Mouse (Mus musculus): Measurements from ENCODE around the gene Gas7. TPM values are rescaled to one million over a fixed set of nuclear protein-coding genes. Genes with fewer than 3 reads are reported as not detected.

Gene Gas7
- polyA plus RNA-seq, 1 experiment from 2014 or later, result 24.4 TPM

GRCm38 (mm10) chr11:67489647-67490175 is 34.5 kb downstream of the Gas7 start:
- Histone ChIP-seq H3K9ac (no peak overlapping the region), H3K9me3 (replicated peaks) (no peaks in the 10 kb centered on the region), H3K27me3 (no peaks in the 10 kb centered on the region), H3K4me2 (replicated peaks) (no peak overlapping the region), H3K4me3 (replicated peaks) (no peak overlapping the region), H3K27ac (replicated peaks) (no peak overlapping the region), H3K36me3 (no peaks in the 10 kb centered on the region), H3K4me1 (peaks cover 11% of the 10 kb centered on the region)
- 73% methylated on average over 10 of the region's 10 CpGs for WGBS
- ATAC-seq (ENCODE audit: insufficient number of reproducible peaks, low FRiP score, low TSS enrichment, low read depth), result no peak

- Histone ChIP-seq H3K4me3 (replicated peaks) (no peak overlapping the region), H3K4me1 (peaks cover 9% of the 10 kb centered on the region; the same call in 1 of the 2 replicates), H3K36me3 (no peaks in the 10 kb centered on the region), H3K9ac (no peak overlapping the region), H3K4me2 (replicated peaks) (no peak overlapping the region), H3K27me3 (no peaks in the 10 kb centered on the region), H3K27ac (replicated peaks) (no peak overlapping the region), H3K9me3 (replicated peaks) (no peaks in the 10 kb centered on the region)
- ATAC-seq (ENCODE audit: insufficient number of reproducible peaks, low FRiP score, low TSS enrichment, low read depth), result no peak
- WGBS, result 52% methylated on average over 1 of the region's 1 CpGs
These were observed 41.6 kb downstream of the Gas7 start for GRCm38 (mm10) chr11:67496796-67497195.

- no peak overlapping the region for H3K4me2 ChIP-seq (replicated peaks)
- H3K36me3 ChIP-seq, result no peaks in the 10 kb centered on the region
- no peaks in the 10 kb centered on the region for H3K27me3 ChIP-seq
- WGBS, result 87% methylated on average over 2 of the region's 2 CpGs
- no peak overlapping the region for H3K9ac ChIP-seq
- H3K4me3 ChIP-seq (replicated peaks), result no peak overlapping the region
- no peak overlapping the region for H3K27ac ChIP-seq (replicated peaks)
- H3K9me3 ChIP-seq (replicated peaks), result no peaks in the 10 kb centered on the region
- ATAC-seq (ENCODE audit: insufficient number of reproducible peaks, low FRiP score, low TSS enrichment, low read depth), result no peak
- H3K4me1 ChIP-seq, result no peaks in the 10 kb centered on the region
These were observed 44.9 kb downstream of the Gas7 start for GRCm38 (mm10) chr11:67500115-67500514.

GRCm38 (mm10) chr11:67501468-67502244 is 46.4 kb downstream of the Gas7 start:
- H3K9ac ChIP-seq, result no peak overlapping the region
- WGBS, result 72% methylated on average over 7 of the region's 7 CpGs
- no peaks in the 10 kb centered on the region for H3K4me1 ChIP-seq
- no peaks in the 10 kb centered on the region for H3K9me3 ChIP-seq (replicated peaks)
- ATAC-seq (ENCODE audit: insufficient number of reproducible peaks, low FRiP score, low TSS enrichment, low read depth), result no peak
- H3K27me3 ChIP-seq, result no peaks in the 10 kb centered on the region
- H3K4me2 ChIP-seq (replicated peaks), result no peak overlapping the region
- no peak overlapping the region for H3K4me3 ChIP-seq (replicated peaks)
- H3K27ac ChIP-seq (replicated peaks), result no peak overlapping the region
- H3K36me3 ChIP-seq, result no peaks in the 10 kb centered on the region

GRCm38 (mm10) chr11:67509219-67509876 is 54.1 kb downstream of the Gas7 start:
- Histone ChIP-seq H3K9ac (no peak overlapping the region), H3K9me3 (replicated peaks) (no peaks in the 10 kb centered on the region), H3K4me1 (no peaks in the 10 kb centered on the region), H3K4me3 (replicated peaks) (no peak overlapping the region), H3K4me2 (replicated peaks) (no peak overlapping the region), H3K27me3 (no peaks in the 10 kb centered on the region), H3K36me3 (no peaks in the 10 kb centered on the region), H3K27ac (replicated peaks) (no peak overlapping the region)
- WGBS, result 47% methylated on average over 1 of the region's 1 CpGs
- no peak for ATAC-seq (ENCODE audit: insufficient number of reproducible peaks, low FRiP score, low TSS enrichment, low read depth)

- Histone ChIP-seq H3K9ac (no peak overlapping the region), H3K9me3 (replicated peaks) (no peaks in the 10 kb centered on the region), H3K27ac (replicated peaks) (no peak overlapping the region), H3K4me2 (replicated peaks) (no peak overlapping the region), H3K36me3 (no peaks in the 10 kb centered on the region), H3K27me3 (no peaks in the 10 kb centered on the region), H3K4me1 (peaks cover 10% of the 10 kb centered on the region), H3K4me3 (replicated peaks) (no peak overlapping the region)
- 83% methylated on average over 4 of the region's 4 CpGs for WGBS
- ATAC-seq (ENCODE audit: insufficient number of reproducible peaks, low FRiP score, low TSS enrichment, low read depth), result no peak
These were observed 55.6 kb downstream of the Gas7 start for GRCm38 (mm10) chr11:67510831-67511230.

GRCm38 (mm10) chr11:67513001-67513400 is 57.8 kb downstream of the Gas7 start:
- H3K36me3 ChIP-seq, result no peaks in the 10 kb centered on the region
- no peaks in the 10 kb centered on the region for H3K9me3 ChIP-seq (replicated peaks)
- H3K4me3 ChIP-seq (replicated peaks), result no peak overlapping the region
- no peak overlapping the region for H3K9ac ChIP-seq
- no peak overlapping the region for H3K4me2 ChIP-seq (replicated peaks)
- H3K27me3 ChIP-seq, result no peaks in the 10 kb centered on the region
- WGBS, result 74% methylated on average over 4 of the region's 4 CpGs
- no peak for ATAC-seq (ENCODE audit: insufficient number of reproducible peaks, low FRiP score, low TSS enrichment, low read depth)
- peaks cover 10% of the 10 kb centered on the region for H3K4me1 ChIP-seq
- H3K27ac ChIP-seq (replicated peaks), result no peak overlapping the region

- 83% methylated on average over 8 of the region's 8 CpGs for WGBS
- no peaks in the 10 kb centered on the region for H3K36me3 ChIP-seq
- H3K9me3 ChIP-seq (replicated peaks), result no peaks in the 10 kb centered on the region
- H3K27me3 ChIP-seq, result no peaks in the 10 kb centered on the region
- no peak overlapping the region for H3K9ac ChIP-seq
- no peak overlapping the region for H3K4me3 ChIP-seq (replicated peaks)
- H3K4me1 ChIP-seq, result peaks cover 10% of the 10 kb centered on the region
- H3K4me2 ChIP-seq (replicated peaks), result no peak overlapping the region
- H3K27ac ChIP-seq (replicated peaks), result no peak overlapping the region
- ATAC-seq (ENCODE audit: insufficient number of reproducible peaks, low FRiP score, low TSS enrichment, low read depth), result no peak
These were observed 59.2 kb downstream of the Gas7 start for GRCm38 (mm10) chr11:67514401-67514800.

GRCm38 (mm10) chr11:67515020-67515911 is 60.0 kb downstream of the Gas7 start:
- peaks cover 10% of the 10 kb centered on the region for H3K4me1 ChIP-seq
- peak overlapping the region; percentile 67; the same call in 1 of the 2 replicates for H3K27ac ChIP-seq (replicated peaks)
- H3K27me3 ChIP-seq, result no peaks in the 10 kb centered on the region
- no peak overlapping the region for H3K4me3 ChIP-seq (replicated peaks)
- 34% methylated on average over 5 of the region's 5 CpGs for WGBS
- H3K4me2 ChIP-seq (replicated peaks), result no peak overlapping the region
- H3K9ac ChIP-seq, result no peak overlapping the region
- H3K9me3 ChIP-seq (replicated peaks), result no peaks in the 10 kb centered on the region
- H3K36me3 ChIP-seq, result no peaks in the 10 kb centered on the region
- ATAC-seq (ENCODE audit: insufficient number of reproducible peaks, low FRiP score, low TSS enrichment, low read depth), result peak; percentile 25; the same call in 1 of the 2 replicates

GRCm38 (mm10) chr11:67515912-67516305 is 60.7 kb downstream of the Gas7 start:
- H3K4me2 ChIP-seq (replicated peaks), result no peak overlapping the region
- WGBS, result 71% methylated on average over 3 of the region's 3 CpGs
- ATAC-seq (ENCODE audit: insufficient number of reproducible peaks, low FRiP score, low TSS enrichment, low read depth), result no peak
- H3K9me3 ChIP-seq (replicated peaks), result no peaks in the 10 kb centered on the region
- H3K27ac ChIP-seq (replicated peaks), result 0 out of 2 replicates have a peak overlapping the region, but pooled peaks have one; percentile 67
- H3K36me3 ChIP-seq, result no peaks in the 10 kb centered on the region
- H3K9ac ChIP-seq, result no peak overlapping the region
- H3K4me3 ChIP-seq (replicated peaks), result no peak overlapping the region
- H3K27me3 ChIP-seq, result no peaks in the 10 kb centered on the region
- peaks cover 10% of the 10 kb centered on the region for H3K4me1 ChIP-seq

- H3K4me3 ChIP-seq (replicated peaks), result no peak overlapping the region
- H3K4me2 ChIP-seq (replicated peaks), result no peak overlapping the region
- no peaks in the 10 kb centered on the region for H3K9me3 ChIP-seq (replicated peaks)
- no peak overlapping the region for H3K27ac ChIP-seq (replicated peaks)
- no peaks in the 10 kb centered on the region for H3K27me3 ChIP-seq
- 54% methylated on average over 2 of the region's 2 CpGs for WGBS
- ATAC-seq (ENCODE audit: insufficient number of reproducible peaks, low FRiP score, low TSS enrichment, low read depth), result no peak
- H3K36me3 ChIP-seq, result no peaks in the 10 kb centered on the region
- H3K4me1 ChIP-seq, result peaks cover 12% of the 10 kb centered on the region
- H3K9ac ChIP-seq, result no peak overlapping the region
These were observed 62.5 kb downstream of the Gas7 start for GRCm38 (mm10) chr11:67517748-67518147.
